Mouse (Mus musculus) lung, postnatal 4 days (tissue): ENCODE results near the gene Cfap99.

ENCODE experiments used
- DNase-seq, 2 experiments: peaks; one replicate each; pipeline ENCODE4 v3.0.0; 2021

The Cfap99 gene

GRCm38 (mm10) chr5:34278058-34278457 lies 10.3 kb upstream of the Cfap99 start:
- no peak for DNase-seq

DNA sequence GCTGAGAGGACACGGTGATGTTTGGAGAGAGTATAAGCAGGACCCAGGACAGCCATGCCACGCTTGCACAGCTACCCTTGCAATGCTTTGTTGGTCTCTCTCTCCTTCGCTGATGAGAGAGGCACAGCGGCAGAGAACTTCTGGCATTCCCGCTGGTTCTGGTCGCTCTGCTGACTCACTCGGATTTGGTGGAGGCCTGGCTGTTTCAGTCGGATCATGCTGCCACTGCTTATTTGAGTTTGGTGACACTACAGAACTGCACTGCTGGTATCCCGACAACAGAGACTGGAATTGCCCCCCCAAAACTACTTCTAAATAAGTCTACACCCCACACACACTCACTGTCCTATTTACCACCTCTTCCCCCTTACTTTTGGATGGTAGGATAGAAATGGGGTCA lies 9.2 kb upstream of the Cfap99 start:
- no peak for DNase-seq

- DNase-seq = no peak
These were observed 7.4 kb upstream of the Cfap99 start for GRCm38 (mm10) chr5:34280976-34281375.

GRCm38 (mm10) chr5:34283355-34283754 lies 5.0 kb upstream of the Cfap99 start:
- DNase-seq = no peak

DNA sequence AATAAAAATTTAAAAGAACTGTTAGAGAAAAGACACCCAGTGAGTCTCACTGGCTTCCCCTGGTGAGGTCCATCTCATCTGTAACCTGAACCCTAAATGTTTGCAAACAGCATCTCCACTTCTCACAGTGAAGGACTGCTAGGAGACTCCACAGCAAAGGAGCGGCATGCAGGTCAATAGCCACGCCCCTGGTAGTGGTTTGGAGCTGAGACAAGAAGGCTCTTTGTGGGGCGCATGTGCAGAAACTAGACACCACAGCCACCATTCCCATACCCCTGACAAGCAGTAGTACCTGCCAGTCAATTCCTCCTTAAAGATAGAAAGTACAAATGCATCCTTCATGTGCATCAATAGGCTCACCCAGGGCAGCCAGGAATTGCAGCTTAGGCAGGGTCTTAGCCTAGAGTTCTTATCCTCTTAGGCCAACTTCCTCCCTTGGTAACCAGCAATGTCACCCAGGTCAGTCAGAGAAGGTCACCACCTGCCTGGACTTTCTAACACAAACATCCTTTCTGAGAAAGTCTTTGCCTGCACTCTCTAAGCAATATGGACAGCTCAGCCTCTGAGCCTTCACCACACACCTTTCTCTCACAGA lies 4.1 kb upstream of the Cfap99 start:
- DNase-seq = no peak

GRCm38 (mm10) chr5:34285285-34285684 lies 3.1 kb upstream of the Cfap99 start:
- no peak for DNase-seq

DNA sequence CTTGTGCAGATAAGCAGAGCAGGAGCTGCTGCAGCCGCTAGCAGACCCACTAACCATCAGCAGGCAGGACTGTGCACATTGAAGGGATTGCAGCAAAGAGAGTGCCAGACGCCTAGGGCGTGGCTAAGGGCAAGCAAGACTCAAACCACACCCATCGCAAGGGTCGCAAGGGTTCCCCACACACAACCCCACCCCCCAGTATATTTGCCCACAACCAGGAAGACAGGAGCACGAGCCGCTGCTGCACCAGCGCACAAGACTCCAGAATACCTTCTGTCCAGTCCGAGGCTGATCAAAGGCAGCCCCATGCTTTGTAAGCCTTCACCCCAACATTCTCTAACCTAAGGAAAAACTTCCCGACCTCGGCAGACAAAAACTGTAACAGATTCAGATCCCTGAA lies 1.9 kb upstream of the Cfap99 start:
- DNase-seq = no peak

DNA sequence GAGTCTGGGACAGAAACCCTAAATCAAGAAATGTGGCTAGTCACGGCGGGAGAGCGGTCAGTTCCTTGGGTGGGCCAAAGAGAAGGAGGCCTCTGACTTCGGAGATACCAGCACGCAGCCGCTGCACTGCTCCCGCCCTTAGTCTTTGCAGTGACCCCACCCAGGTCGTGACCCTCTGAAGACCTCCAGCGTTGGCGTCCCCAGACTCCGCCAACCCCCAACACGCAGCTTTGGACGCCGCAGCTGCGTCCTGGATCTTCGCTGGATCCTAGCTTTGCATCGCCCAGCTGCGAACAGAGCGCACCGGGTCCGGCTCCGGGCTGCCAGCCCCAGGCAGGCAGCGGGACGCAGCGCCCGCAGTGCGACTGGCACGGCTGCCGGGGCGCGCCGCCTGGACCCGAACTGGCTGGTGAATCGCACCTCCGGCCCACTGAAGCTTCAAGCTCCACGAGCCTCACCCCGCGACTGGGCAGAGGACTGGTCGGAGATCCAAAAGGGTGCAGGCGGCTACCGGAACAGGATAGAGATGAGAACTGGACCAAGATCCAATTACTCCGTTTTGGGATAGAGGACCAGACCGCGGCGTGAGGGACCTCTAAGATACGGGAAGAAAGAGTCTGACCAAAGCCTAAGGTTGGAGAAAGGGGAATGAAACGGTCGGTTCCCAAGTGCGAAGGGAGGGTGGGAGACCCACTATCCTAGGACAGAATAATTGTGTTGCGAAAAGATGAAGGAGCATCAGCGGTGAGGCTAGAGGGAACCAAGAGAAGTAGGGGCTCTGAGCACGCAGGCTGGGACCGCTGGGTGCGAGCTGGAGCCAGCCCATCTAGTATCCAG lies 1.2 kb upstream of the Cfap99 start:
- no peak for DNase-seq

- DNase-seq = no peak
These were observed 608 bp upstream of the Cfap99 start for GRCm38 (mm10) chr5:34287838-34288145.

- DNase-seq = no peak
These were observed 886 bp downstream of the Cfap99 start for GRCm38 (mm10) chr5:34289286-34289685.

DNA sequence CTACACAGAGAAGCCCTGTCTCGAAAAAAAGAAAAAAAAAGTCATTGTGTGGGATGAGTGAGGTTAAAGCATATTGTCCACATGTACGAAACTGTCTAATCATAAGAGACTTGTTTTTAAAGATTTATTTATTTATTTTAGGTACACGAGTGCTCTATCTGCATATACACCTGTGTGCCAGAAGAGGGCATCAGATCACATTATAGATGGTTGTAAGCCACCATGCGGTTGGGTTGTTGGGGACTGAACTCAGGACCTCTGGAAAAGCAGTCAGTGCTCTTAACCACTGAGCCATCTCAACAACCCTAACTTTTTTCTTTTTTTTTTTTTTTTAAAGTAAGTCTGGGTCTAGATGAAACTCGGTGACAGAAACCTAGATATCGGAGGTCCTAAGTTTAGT lies 5.0 kb downstream of the Cfap99 start:
- DNase-seq = no peak

DNA sequence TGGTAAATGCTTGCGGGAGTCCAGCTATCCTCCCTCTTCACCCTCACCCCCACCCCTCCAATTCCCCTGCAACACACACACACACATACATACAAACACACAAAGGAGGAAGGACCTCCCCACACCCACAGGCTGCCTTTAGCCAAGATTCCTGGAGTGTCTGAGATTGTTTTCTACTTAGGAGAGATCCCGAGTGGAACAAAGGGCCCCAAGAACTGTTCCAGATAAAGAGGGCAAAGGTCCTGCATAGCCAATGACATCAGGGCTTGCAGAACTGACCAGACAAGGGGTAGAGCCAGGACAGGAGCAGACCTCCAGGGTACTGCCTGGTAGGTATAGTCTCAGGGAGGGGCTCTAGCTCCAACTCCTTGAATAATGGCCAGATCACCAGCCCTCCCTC lies 6.3 kb downstream of the Cfap99 start:
- DNase-seq = no peak

GRCm38 (mm10) chr5:34295141-34295540 lies 6.7 kb downstream of the Cfap99 start:
- DNase-seq = no peak

- no peak for DNase-seq
These were observed 9.7 kb downstream of the Cfap99 start for GRCm38 (mm10) chr5:34298061-34298460.

DNA sequence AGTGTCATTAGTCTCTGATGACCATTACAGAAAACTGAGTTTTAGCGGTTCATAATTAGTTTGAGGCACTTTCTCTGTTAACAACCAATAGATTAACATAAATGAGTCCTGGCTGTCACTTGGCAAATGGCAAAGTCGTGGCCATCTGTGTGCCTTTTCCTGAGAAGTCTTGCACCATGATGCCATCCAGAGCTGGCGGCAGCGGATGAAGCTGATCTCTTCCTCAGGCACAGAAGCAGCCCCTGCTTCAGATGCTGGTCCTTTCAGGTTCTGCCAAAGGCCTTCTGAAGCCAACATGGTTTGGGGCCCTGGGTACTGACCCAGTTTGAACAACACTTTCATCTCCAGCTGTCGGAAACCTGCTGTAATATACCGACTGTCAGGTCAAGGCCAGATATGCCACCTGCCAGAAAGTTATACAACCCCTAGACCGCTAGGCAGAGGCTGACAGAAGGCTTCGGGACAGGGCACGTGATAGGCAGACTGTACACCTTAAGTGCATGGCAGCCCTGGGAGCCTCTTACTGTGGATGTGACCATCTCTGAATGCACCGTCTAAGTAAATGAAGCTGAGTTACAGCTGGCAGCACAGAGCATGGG lies 10.6 kb downstream of the Cfap99 start:
- DNase-seq = no peak

- no peak for DNase-seq
These were observed 14.0 kb downstream of the Cfap99 start for GRCm38 (mm10) chr5:34302377-34302776.

DNA sequence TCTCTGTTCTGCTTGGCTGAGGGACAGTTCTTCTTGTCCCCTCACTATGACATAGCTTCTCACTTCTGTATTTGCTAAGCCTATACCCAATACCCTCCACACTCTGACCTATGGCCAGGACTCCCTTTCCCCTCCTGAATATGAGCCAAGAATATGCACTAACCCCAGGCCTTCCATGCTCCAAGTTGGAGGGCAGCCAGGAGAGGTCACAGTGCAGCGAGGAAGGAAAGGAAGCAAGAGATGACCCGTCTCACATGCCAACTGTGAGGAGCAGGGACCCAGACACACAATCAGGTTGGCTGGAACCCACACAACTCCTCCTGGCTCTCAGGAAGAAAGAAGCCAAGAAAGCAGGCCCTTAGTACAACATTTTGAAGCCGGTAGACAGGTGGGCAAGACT lies 20.6 kb downstream of the Cfap99 start:
- no peak for DNase-seq

DNA sequence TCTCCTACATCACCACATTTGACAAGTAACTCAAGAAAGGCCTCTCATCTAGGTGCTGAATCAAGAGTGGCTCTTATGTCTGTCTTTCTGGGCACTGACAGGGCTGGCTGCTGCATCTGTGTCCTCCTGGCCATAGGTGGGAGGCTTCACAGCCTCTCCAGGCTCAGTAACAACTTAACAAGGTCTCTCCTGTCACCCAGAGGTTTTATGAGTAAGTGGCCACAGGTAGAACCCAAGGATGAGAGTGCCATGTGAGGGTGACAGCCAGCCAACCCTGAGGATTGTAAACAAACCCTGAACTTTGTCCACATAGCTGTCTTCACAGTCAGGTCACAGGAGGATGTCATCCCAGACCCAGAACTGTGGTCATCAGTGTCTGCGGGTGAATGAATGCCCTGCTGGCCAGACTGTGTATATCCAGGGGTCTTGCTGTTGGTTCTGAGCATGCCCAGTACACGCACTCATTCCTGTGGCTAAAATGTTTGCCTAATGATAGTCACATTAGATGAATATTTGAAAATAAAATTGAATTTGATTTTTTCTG lies 31.2 kb downstream of the Cfap99 start:
- no peak for DNase-seq

GRCm38 (mm10) chr5:34321236-34321635 lies 32.8 kb downstream of the Cfap99 start:
- no peak for DNase-seq

DNA sequence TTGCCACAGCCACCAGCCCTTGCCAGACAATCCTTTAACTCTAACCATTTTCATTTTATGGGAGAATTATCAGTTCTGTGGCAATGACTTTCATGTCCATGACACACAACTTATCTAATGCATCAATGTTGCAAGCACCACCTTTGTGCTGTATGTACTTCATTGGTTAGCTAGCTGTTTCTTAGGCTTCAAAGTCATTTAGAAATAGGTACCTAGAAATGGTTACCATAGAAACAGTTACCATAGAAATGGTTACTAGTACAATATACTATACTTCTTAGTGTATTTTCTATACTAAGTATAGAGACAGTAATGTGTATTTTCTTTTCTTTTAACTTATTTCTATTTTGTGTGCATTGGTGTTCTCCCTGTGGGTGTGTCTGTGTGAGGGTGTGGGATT lies 36.9 kb downstream of the Cfap99 start:
- DNase-seq = no peak

GRCm38 (mm10) chr5:34326249-34326691 lies 37.9 kb downstream of the Cfap99 start:
- peak in 1 of 2 experiments; percentile 18 for DNase-seq

GRCm38 (mm10) chr5:34326875-34327576 lies 38.6 kb downstream of the Cfap99 start:
- DNase-seq = peak; percentile 38 to 41

GRCm38 (mm10) chr5:34330136-34330535 lies 41.7 kb downstream of the Cfap99 start:
- no peak for DNase-seq
